Mouse (Mus musculus) telencephalon, adult 2 months (tissue): ENCODE measurements around the gene Ndufa12.

ENCODE experiments used
- DNase-seq: peaks from one replicate; pipeline ENCODE4 v3.0.0-alpha.2; 2011; ENCODE audit warnings: low read depth, low spot score

Ndufa12 gene

GRCm38 (mm10) chr10:94230172-94230981 is 31.9 kb downstream of the Ndufa12 start:
- peak; percentile 71 for DNase-seq

GRCm38 (mm10) chr10:94231025-94231424 is 32.5 kb downstream of the Ndufa12 start:
- no peak for DNase-seq

- DNase-seq, result no peak
Measured at GRCm38 (mm10) chr10:94235200-94235599, 36.7 kb downstream of the Ndufa12 start.

- no peak for DNase-seq
Measured at GRCm38 (mm10) chr10:94241346-94241745, 42.8 kb downstream of the Ndufa12 start.

GRCm38 (mm10) chr10:94247748-94248349 is 49.3 kb downstream of the Ndufa12 start:
- no peak for DNase-seq

- DNase-seq, result peak; percentile 27
Measured at GRCm38 (mm10) chr10:94249575-94250456, 51.3 kb downstream of the Ndufa12 start.

- no peak for DNase-seq
Measured at GRCm38 (mm10) chr10:94253260-94253807, 54.8 kb downstream of the Ndufa12 start.

GRCm38 (mm10) chr10:94254766-94255165 is 56.2 kb downstream of the Ndufa12 start:
- no peak for DNase-seq

- DNase-seq, result no peak
Measured at GRCm38 (mm10) chr10:94255744-94256143, 57.2 kb downstream of the Ndufa12 start.

- DNase-seq, result no peak
Measured at GRCm38 (mm10) chr10:94256518-94256917, 58.0 kb downstream of the Ndufa12 start.

- no peak for DNase-seq
Measured at GRCm38 (mm10) chr10:94260544-94260943, 62.0 kb downstream of the Ndufa12 start.

GRCm38 (mm10) chr10:94262646-94263045 is 64.1 kb downstream of the Ndufa12 start:
- DNase-seq, result no peak

- no peak for DNase-seq
Measured at GRCm38 (mm10) chr10:94263211-94263610, 64.7 kb downstream of the Ndufa12 start.

- no peak for DNase-seq
Measured at GRCm38 (mm10) chr10:94265656-94266542, 67.4 kb downstream of the Ndufa12 start.
